In the genomic region with DNA sequence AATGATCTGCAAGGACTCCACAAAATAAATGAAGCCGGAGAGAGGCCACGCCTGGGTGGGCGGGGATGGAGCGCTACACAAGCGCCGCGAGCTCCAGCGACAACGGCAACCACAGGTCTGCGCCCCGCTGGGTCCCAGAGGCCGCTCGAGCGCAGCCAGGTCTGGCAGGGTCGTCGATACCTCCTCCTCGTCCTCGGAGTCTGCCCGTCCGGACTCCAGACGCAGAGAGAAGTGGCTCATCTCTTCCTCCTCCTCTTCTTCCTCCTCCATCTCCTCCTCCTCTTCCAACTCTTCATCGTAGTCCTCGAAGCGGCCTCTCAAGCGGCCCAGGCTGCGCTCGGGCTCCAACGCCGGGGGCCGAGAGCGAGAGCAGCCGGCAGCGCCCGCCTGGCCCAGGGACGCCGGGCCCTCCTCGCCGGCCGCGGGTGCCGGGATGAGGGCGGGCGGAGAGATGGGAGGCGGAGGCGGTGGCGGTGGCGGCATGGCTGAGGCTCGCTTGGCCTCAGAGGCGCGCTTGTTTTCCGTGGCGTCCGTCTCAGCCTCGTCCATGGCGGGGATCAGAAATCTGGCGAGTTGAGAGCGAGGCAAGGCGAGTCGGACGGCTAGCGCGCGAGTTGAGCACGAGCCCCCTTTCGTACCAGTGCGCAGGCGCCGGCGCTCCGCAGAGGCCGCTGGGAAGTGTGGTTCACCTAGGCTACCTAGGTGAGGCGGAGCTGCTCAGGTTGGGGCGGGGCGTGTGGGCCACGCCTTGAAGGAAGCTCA, we compare ENCODE assay signal across 8 mouse cellular contexts. TPM values are rescaled to one million over a fixed set of nuclear protein-coding genes. Genes with fewer than 3 reads are reported as not detected.
DNase-seq lines count a peak whose midpoint lies in the region; ATAC-seq and TF ChIP-seq lines count a peak whose summit lies in the region.

Gene Pcgf6 (minus strand): TSS at position 636 of the 762 bp plus-strand sequence.

- peak within 1 kb of the TSS; percentile 91 for H3K9ac ChIP-seq in forebrain, embryonic 15.5 days (replicated peaks)
- H3K9ac ChIP-seq in neural tube, embryonic 15.5 days (replicated peaks) = peak within 1 kb of the TSS; percentile 91

- no peak for TF ChIP-seq CTCF in G1E (IDR thresholded peaks at IDR 0.05; ENCODE audit: low read depth, low read length)

- H3K27ac ChIP-seq in forebrain, embryonic 15.5 days (replicated peaks) = peak within 1 kb of the TSS; percentile 96
- peak within 1 kb of the TSS; percentile 93 for H3K27ac ChIP-seq in neural tube, embryonic 15.5 days (replicated peaks)

- intact Hi-C loops in heart, postnatal 25 days (cut with DNase I) = no loop called here

- ATAC-seq in G1E (ENCODE audit: extremely low read depth, insufficient number of reproducible peaks, low FRiP score, poor library complexity, severe bottlenecking) = peak; percentile 48; the same call in 1 of the 2 replicates
- peak; percentile 91 for ATAC-seq in forebrain, embryonic 15.5 days (replicated peaks)
- ATAC-seq in neural tube, embryonic 15.5 days (ENCODE audit: low FRiP score) = peak; percentile 95

- 0% methylated on average over 75 of the region's 75 CpGs for WGBS in forebrain, embryonic 15.5 days
- WGBS in neural tube, embryonic 15.5 days = under 1% methylated on average over 74 of the region's 75 CpGs

- peak within 1 kb of the TSS; percentile 52 for H3K4me2 ChIP-seq in forebrain, embryonic 15.5 days (replicated peaks)
- H3K4me2 ChIP-seq in neural tube, embryonic 15.5 days = peak within 1 kb of the TSS; percentile 57

- H3K36me3 ChIP-seq in G1E (replicated peaks) = peaks cover 34% of the 10 kb centered on the region
- peaks cover 20% of the 10 kb centered on the region for H3K36me3 ChIP-seq in forebrain, embryonic 15.5 days
- peaks cover 22% of the 10 kb centered on the region for H3K36me3 ChIP-seq in neural tube, embryonic 15.5 days

- DNase-seq in G1E (ENCODE audit: low spot score) = peak; percentile 84
- DNase-seq in cerebellum, adult 11-12 months = peak; percentile 88
- peak; percentile 34 for DNase-seq in heart, postnatal 25 days (ENCODE audit: low spot score)
- DNase-seq in layer of hippocampus, adult 11-12 months (ENCODE audit: low spot score) = peak; percentile 70
- DNase-seq in lung, adult 18-20 months = peak; percentile 83 to 86
- peak; percentile 89 for DNase-seq in testis, postnatal 14 days (ENCODE audit: low spot score)

- peak within 1 kb of the TSS; percentile 84 for H3K4me3 ChIP-seq in G1E (ENCODE audit: low read depth, low read length)
- H3K4me3 ChIP-seq in forebrain, embryonic 15.5 days = peak within 1 kb of the TSS; percentile 84
- peak within 1 kb of the TSS; percentile 91 for H3K4me3 ChIP-seq in neural tube, embryonic 15.5 days (replicated peaks)

- H3K27me3 ChIP-seq in G1E (ENCODE audit: insufficient read depth, low read length) = peaks cover 7% of the 10 kb centered on the region
- no peaks in the 10 kb centered on the region for H3K27me3 ChIP-seq in forebrain, embryonic 15.5 days
- no peaks in the 10 kb centered on the region for H3K27me3 ChIP-seq in neural tube, embryonic 15.5 days (replicated peaks)

- peaks cover 35% of the 10 kb centered on the region for H3K4me1 ChIP-seq in G1E (ENCODE audit: insufficient read depth, low read depth, low read length)
- peaks cover 24% of the 10 kb centered on the region for H3K4me1 ChIP-seq in forebrain, embryonic 15.5 days
- H3K4me1 ChIP-seq in neural tube, embryonic 15.5 days = peaks cover 19% of the 10 kb centered on the region

- H3K9me3 ChIP-seq in G1E (replicated peaks) = no peaks in the 10 kb centered on the region
- no peaks in the 10 kb centered on the region for H3K9me3 ChIP-seq in forebrain, embryonic 15.5 days
- H3K9me3 ChIP-seq in neural tube, embryonic 15.5 days (replicated peaks) = no peaks in the 10 kb centered on the region

RNA-seq across cellular contexts. Expression of gene Pcgf6, which starts in this region (rescaled TPM):
- 22.7 and 25.9 TPM in 2 replicates for total RNA-seq in G1E (2014; fragmentation: Nextera tagmentation)
- 16.9 and 18.1 TPM in 2 replicates for total RNA-seq in G1E (2017)
- 14.7 and 16.6 TPM in 2 replicates for polyA plus RNA-seq in G1E (2012)
- 27.4 and 29.8 TPM in 2 replicates for polyA plus RNA-seq in forebrain, embryonic 15.5 days (2015; fragmentation: Nextera tagmentation; extraction: Ambion mirVana)
- 1 to 10 TPM; 2.8 to 3.2 TPM for total RNA-seq in heart, postnatal 25 days (2021)
- 31.0 and 34.5 TPM in 2 replicates for polyA plus RNA-seq in neural tube, embryonic 15.5 days (2015; fragmentation: Nextera tagmentation; extraction: Ambion mirVana)

Comparison
In these comparisons a context has a peak if more than half of its experiments do, and no peak if none do; other contexts are left out.
1. Peak in every context shown above with its lines: DNase-seq, ATAC-seq, H3K4me3 ChIP-seq and H3K27ac ChIP-seq.
2. RNA of gene Pcgf6 (total RNA-seq): 16.9 to 25.9 TPM in G1E; 2.8 to 3.2 TPM in heart, postnatal 25 days; every median in the first group is over 4 times any median in the second.
3. DNase-seq: peak in every context shown above with its lines; median percentile 89 in testis, postnatal 14 days; 88 in cerebellum, adult 11-12 months; 84 in lung, adult 18-20 months; 84 in G1E; 70 in layer of hippocampus, adult 11-12 months; 34 in heart, postnatal 25 days.